Mouse (Mus musculus) spleen, adult 2 months (tissue): ENCODE data around the gene Usp36. TPM values are rescaled to one million over a fixed set of nuclear protein-coding genes. Genes with fewer than 3 reads are reported as not detected.

ENCODE experiments used
- DNase-seq, 2 experiments: peaks; one replicate each; pipeline versions ENCODE4 v3.0.0 to v3.0.0-alpha.2; 2012 to 2021; ENCODE audit warnings: low spot score in 2 of 2, low read depth in 1 of 2
- H3K27ac ChIP-seq: fragments of 200-500 bp; 2 replicates; pipeline ENCODE4 v1.5.1; 2012; ENCODE audit warnings: low read length, inconsistent platforms; ENCODE audit not compliant: insufficient read depth
- H3K27me3 ChIP-seq: fragments of 200-500 bp; 2 replicates; pipeline ENCODE4 v1.6.1; 2012; ENCODE audit warnings: mild to moderate bottlenecking, moderate library complexity, low read length, inconsistent platforms; ENCODE audit not compliant: control insufficient read depth, insufficient read depth
- H3K36me3 ChIP-seq: fragments of 200-500 bp; 2 replicates; pipeline ENCODE4 v1.6.1; 2012; ENCODE audit warnings: mild to moderate bottlenecking, low read length, inconsistent platforms; ENCODE audit not compliant: control insufficient read depth, insufficient read depth
- H3K4me1 ChIP-seq: fragments of 200-500 bp; 2 replicates; pipeline ENCODE4 v1.6.1; 2011; ENCODE audit warnings: inconsistent platforms; ENCODE audit not compliant: control insufficient read depth, insufficient read depth, insufficient read length
- H3K4me3 ChIP-seq: fragments of 200-500 bp; 2 replicates; pipeline ENCODE4 v1.5.1; 2011; ENCODE audit warnings: mild to moderate bottlenecking, inconsistent platforms; ENCODE audit not compliant: insufficient read depth, insufficient read length; ENCODE audit errors: extremely low read depth
- CTCF ChIP-seq: fragments of 200-500 bp; IDR thresholded peaks from 2 replicates; pipeline ENCODE4 v1.5.1; 2011; ENCODE audit warnings: mild to moderate bottlenecking, inconsistent platforms; ENCODE audit not compliant: insufficient read depth, insufficient read length, insufficient replicate concordance; ENCODE audit errors: extremely low read depth
- POLR2A ChIP-seq: fragments of 200-500 bp; IDR thresholded peaks from 2 replicates; pipeline ENCODE4 v1.6.1; 2011; ENCODE audit warnings: low read depth, low read length, inconsistent platforms
- WGBS: fragments of 180-500 bp; shearing (Covaris S2); methylation state at CpG from one replicate; pipeline ENCODE4 v1.1.7; 2018; 5-methylcytosine and 5-hydroxymethylcytosine counted together
- polyA plus RNA-seq: library from polyadenylated mRNA; depleted of rRNA; stranded (reverse); fragments of >200 nt; gene quantifications from 2 replicates; pipeline ENCODE4 v1.2.3, GENCODE M21; 2012; rRNA removed

Usp36 gene
- polyA plus RNA-seq: 20.9 and 25.3 TPM in 2 replicates

DNA sequence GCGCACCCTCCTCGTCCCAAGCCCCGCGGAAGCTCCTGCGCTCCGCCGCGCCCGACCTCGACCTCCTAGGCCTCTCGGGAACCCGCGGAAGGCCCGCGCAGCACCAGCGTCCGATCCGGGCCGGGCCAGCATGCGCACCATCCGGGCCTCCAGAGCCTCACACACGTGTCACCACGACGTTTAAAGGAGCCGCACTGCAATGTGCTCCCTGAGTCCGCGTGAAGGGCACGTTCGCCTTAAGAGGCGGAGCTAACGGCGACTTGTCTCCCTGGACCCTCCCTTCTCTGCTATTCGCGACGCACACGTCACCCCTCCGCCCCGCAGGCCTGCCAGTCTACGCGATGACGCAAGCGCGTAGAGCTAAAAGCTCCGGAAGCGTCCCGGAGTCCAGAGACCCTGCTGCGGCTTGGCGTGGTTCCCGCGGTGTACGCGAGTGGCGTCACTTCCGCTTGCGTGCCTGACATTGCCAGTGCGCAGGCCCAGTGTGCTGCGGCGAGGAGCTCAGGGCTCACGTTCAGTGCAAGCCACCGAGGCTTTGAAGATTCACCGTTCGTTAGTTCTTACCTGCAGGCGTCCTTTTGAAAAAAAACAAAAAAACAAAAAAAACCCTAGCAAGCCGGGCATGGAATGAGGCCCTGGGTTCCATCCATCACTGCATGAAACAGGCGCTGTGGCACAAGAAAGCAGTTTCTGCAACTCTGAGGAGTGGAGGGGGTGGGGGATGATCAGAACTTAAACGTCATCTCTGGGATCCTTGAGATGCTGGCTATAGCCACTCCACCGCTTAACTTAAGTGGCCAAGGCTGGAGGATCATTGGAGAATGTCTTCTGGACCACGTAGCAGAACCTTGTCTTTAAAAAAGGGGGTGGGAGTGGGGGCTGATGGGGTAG lies at the start of gene Usp36:
TSS of gene Usp36 (minus strand) at position 246 of the 891 bp plus-strand sequence.
- Histone ChIP-seq H3K4me3 (peak within 1 kb of the TSS; percentile 74), H3K4me1 (peaks cover 13% of the 10 kb centered on the region; the same call in 1 of the 2 replicates), H3K27ac (peak within 1 kb of the TSS; percentile 73), H3K36me3 (peaks cover 5% of the 10 kb centered on the region), H3K27me3 (no peaks in the 10 kb centered on the region)
- DNase-seq: peak; percentile 99 to 100
- TF ChIP-seq POLR2A (peak; percentile 92), CTCF (no peak)
- WGBS: 2% methylated on average over 68 of the region's 68 CpGs

DNA sequence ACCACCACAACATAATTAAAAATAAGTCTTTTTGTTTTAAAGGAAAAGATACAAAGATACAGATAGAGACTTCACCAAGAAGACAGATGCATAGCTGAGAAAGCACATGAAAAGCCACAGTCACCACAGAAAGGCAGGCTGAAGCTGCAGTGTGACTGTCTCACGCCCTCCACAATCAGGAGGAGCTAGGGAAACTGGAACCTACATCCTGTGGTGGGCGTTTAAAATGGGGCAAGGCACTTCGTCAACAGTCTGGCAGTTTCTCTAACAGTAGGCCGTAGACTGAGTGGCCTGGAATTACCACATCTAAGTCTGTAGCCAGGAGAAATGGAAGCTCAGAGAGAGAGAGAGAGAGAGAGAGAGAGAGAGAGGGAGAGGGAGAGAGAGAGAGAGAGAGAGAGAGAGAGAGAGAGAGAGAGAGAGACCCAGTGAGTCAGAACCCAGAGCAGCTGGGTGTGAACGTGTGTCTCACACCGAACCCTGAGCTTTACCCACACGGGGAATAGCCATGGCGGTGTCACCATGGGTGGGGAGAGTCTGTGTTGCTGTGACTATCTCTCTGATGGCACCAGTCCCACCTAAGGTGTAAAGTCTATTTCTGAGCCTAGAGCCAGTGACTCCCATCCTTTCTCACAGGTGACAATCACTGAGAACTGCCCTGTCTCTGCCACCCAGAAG lies 47.6 kb upstream of the Usp36 start:
- H3K36me3 ChIP-seq: no peaks in the 10 kb centered on the region
- no peaks in the 10 kb centered on the region for H3K27me3 ChIP-seq
- TF ChIP-seq POLR2A (no peak), CTCF (no peak)
- H3K27ac ChIP-seq: peak overlapping the region; percentile 6; the same call in 1 of the 2 replicates
- H3K4me3 ChIP-seq: no peak overlapping the region
- H3K4me1 ChIP-seq: peaks cover 8% of the 10 kb centered on the region; the same call in 1 of the 2 replicates
- WGBS: 32% methylated on average over 8 of the region's 8 CpGs
- no peak for DNase-seq

DNA sequence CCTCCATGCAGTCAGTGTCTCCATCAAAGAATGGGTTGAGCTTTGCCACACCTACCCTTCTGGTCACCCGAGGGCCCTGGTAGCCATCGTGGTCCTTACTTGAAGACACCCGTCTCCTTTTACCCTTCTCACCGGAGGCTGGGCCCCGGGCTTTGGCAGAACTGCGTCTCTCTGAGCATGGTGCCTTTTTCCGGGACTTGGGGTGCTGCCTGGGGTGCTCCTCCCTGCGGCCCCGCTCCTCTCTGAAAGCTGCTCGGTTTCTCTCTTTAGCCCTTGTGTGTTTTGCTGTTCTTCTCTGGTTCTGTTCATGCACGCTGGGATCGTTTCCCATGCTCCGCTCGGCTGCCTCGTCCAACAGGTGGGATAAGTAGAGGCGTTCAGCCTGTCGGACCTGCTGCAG lies 43.4 kb upstream of the Usp36 start:
- WGBS: 93% methylated on average over 17 of the region's 17 CpGs
- Histone ChIP-seq H3K4me3 (no peak overlapping the region), H3K27me3 (no peaks in the 10 kb centered on the region), H3K4me1 (0 out of 2 replicates have a peak, but pooled peaks cover 4% of the 10 kb centered on the region), H3K27ac (no peak overlapping the region), H3K36me3 (no peaks in the 10 kb centered on the region)
- DNase-seq: no peak
- no peak for TF ChIP-seq CTCF
- TF ChIP-seq POLR2A: no peak

GRCm38 (mm10) chr11:118332376-118332775 lies 42.3 kb upstream of the Usp36 start:
- H3K27ac ChIP-seq: no peak overlapping the region
- H3K4me1 ChIP-seq: no peaks in the 10 kb centered on the region; the same call in 1 of the 2 replicates
- WGBS: 93% methylated on average over 11 of the region's 11 CpGs
- DNase-seq: no peak
- H3K36me3 ChIP-seq: no peaks in the 10 kb centered on the region
- H3K4me3 ChIP-seq: no peak overlapping the region
- H3K27me3 ChIP-seq: no peaks in the 10 kb centered on the region
- no peak for TF ChIP-seq CTCF
- TF ChIP-seq POLR2A: no peak

DNA sequence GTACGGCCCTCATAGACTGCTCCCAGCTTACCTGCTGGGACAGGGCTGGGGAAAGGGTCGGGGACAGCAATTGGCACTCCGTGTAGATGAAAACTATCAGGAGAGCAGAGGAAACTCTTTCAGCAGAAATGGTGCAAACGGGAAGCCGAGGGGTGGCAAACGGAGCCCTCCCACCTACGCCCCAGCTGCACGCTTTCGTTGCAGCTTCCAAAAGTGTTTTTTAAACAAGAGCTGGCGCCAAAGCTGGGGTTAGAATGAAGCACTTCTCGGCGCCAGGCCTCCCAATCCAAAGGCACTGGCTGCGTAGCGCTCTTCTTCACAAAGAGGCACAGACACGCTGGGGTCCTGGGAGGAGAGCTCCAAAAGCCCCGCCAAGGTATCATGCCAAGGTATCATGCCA lies 40.7 kb upstream of the Usp36 start:
- H3K27me3 ChIP-seq: no peaks in the 10 kb centered on the region
- H3K4me1 ChIP-seq: no peaks in the 10 kb centered on the region; the same call in 1 of the 2 replicates
- H3K4me3 ChIP-seq: no peak overlapping the region
- 94% methylated on average over 16 of the region's 16 CpGs for WGBS
- TF ChIP-seq POLR2A (no peak), CTCF (no peak)
- H3K27ac ChIP-seq: no peak overlapping the region
- DNase-seq: no peak
- H3K36me3 ChIP-seq: no peaks in the 10 kb centered on the region

DNA sequence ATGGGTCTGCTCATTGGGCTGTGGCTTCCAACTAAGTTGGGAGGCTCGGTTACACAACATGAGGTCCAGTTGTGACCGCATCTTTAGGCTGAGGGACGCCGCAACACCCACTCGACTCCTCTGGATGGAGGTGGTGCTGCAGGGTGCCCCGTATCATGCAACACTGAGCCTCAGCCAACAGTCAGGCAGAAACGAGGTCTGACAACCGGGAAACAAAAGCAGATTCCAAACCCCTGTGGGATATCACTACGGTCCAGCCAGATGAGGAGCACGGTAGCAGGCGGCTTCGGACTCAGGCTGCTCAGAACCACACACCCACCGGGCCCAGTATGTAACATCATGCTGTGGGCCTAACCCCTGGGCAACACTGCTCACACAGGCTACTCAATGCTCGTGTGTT lies 40.3 kb upstream of the Usp36 start:
- DNase-seq: no peak
- Histone ChIP-seq H3K4me3 (no peak overlapping the region), H3K27ac (no peak overlapping the region), H3K36me3 (no peaks in the 10 kb centered on the region), H3K4me1 (no peaks in the 10 kb centered on the region; the same call in 1 of the 2 replicates), H3K27me3 (no peaks in the 10 kb centered on the region)
- WGBS: 92% methylated on average over 14 of the region's 14 CpGs
- no peak for TF ChIP-seq CTCF
- no peak for TF ChIP-seq POLR2A

DNA sequence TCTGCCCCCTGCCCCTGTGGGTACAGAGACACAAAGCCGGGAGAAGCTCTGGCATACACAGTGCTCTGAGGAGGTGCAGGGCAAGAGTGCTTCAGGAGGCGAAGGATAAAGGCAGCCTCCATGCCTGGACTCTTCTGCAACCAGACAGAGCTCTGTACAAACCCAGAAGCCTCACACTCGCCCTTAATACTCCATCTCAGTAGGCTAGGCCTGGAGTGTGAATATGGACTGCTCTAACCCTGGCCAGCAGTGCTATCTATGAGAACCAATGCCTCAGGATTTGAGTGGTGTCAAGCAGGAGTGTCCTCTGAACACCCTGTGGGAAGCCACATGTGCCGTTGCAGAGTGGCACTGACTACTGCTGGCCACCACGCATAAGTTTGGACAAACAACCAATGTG lies 38.9 kb upstream of the Usp36 start:
- DNase-seq: no peak
- Histone ChIP-seq H3K4me1 (no peaks in the 10 kb centered on the region; the same call in 1 of the 2 replicates), H3K27me3 (no peaks in the 10 kb centered on the region), H3K27ac (no peak overlapping the region), H3K4me3 (no peak overlapping the region), H3K36me3 (no peaks in the 10 kb centered on the region)
- TF ChIP-seq POLR2A (no peak), CTCF (no peak)
- WGBS: 87% methylated on average over 5 of the region's 5 CpGs
